ENCODE assay signal across 14 mouse cellular contexts in the genomic region with DNA sequence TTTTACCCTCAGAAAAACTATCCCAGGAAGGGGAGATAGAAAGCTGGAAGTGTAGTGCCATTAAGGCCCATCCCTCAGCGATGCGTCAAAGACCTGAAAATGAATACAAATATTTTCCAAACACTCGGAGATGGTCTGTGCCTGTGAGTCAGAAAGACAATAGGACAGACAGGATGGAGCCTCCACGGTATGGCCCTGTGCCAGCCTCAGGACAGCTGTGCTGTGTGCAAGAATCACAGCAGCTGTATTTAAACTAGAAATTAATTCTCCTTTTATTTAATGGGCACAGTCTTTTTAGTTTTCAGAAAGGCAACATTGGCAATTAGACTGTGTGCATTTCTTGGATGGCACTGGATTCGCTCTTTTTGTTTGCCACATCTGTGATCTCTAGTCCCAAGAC.
A peak's percentile ranks its signal among the peaks of the same experiment; 100 is the strongest.
DNase-seq lines count a peak whose midpoint lies in the region; ATAC-seq and TF ChIP-seq lines count a peak whose summit lies in the region.
"Had no signal": no experiment of that assay in that cellular context is flagged by ENCODE, and none has a peak within 500 bp of the region (broad histone marks: within the 10 kb centered on the region; RNA-seq: fewer than 3 reads in every experiment).

No protein-coding gene starts in this region.

- no peak overlapping the region for H3K4me3 ChIP-seq in heart, adult 2 months
- H3K4me3 ChIP-seq in lung, postnatal 0 days (ENCODE audit: low read depth, low read length) = no peak overlapping the region
- H3K4me3 ChIP-seq in cerebellum, adult 2 months (replicated peaks; ENCODE audit: insufficient read depth, low read depth, low read length) = no peak overlapping the region
- H3K4me3 ChIP-seq: heart, embryonic 13.5 days; stomach, embryonic 15.5 days had no signal

- no peaks in the 10 kb centered on the region for H3K9me3 ChIP-seq in lung, postnatal 0 days (ENCODE audit: low read length)
- H3K9me3 ChIP-seq: heart, embryonic 13.5 days; stomach, embryonic 15.5 days had no signal

- 0 out of 2 replicates have a peak, but pooled peaks have one; percentile 23 for ATAC-seq in lung, postnatal 0 days
- ATAC-seq: hindbrain, postnatal 0 days had no signal

- no peak for TF ChIP-seq POLR2A in heart, adult 2 months (IDR thresholded peaks at IDR 0.05; ENCODE audit: insufficient read depth, low read depth, low read length)
- no peak for TF ChIP-seq POLR2A in brain, embryonic 14.5 days (IDR thresholded peaks at IDR 0.05; ENCODE audit: borderline replicate concordance, extremely low read depth, insufficient read depth, insufficient read length, poor library complexity, severe bottlenecking)
- TF ChIP-seq POLR2A in cerebellum, adult 2 months (IDR thresholded peaks at IDR 0.05; ENCODE audit: borderline replicate concordance, insufficient read depth, low read length) = no peak

- no peak for TF ChIP-seq CTCF in heart, adult 2 months (IDR thresholded peaks at IDR 0.05)
- no peak for TF ChIP-seq CTCF in lung, postnatal 0 days (IDR thresholded peaks at IDR 0.05)
- no peak for TF ChIP-seq CTCF in brain, embryonic 14.5 days (IDR thresholded peaks at IDR 0.05; ENCODE audit: borderline replicate concordance, extremely low read depth, insufficient read depth, insufficient read length)
- TF ChIP-seq CTCF in cerebellum, adult 2 months (IDR thresholded peaks at IDR 0.05; ENCODE audit: borderline replicate concordance, insufficient read depth, low read depth, low read length) = no peak

- peak; percentile 6 to 9 for DNase-seq in heart, postnatal 14 days
- no peak for DNase-seq in heart, adult 2 months
- DNase-seq in lung, postnatal 0 days (ENCODE audit: low spot score) = no peak
- DNase-seq in lung, adult 18-20 months = no peak
- DNase-seq in adrenal gland, adult 2 months = peak; percentile 60
- DNase-seq in brain, embryonic 14.5 days (ENCODE audit: low read depth) = peak; percentile 60
- DNase-seq in thymus, postnatal 0 days (ENCODE audit: low spot score) = no peak
- no peak for DNase-seq in cerebellum, adult 2 months
- DNase-seq: cerebellum, adult 11 months; liver; thymus, postnatal 4 days had no signal

- TF ChIP-seq EP300 in heart, adult 2 months (IDR thresholded peaks at IDR 0.05; ENCODE audit: insufficient read depth, low read depth, low read length) = no peak
- TF ChIP-seq EP300 in lung, postnatal 0 days (IDR thresholded peaks at IDR 0.05) = no peak

- no peak overlapping the region for H3K4me2 ChIP-seq in lung, postnatal 0 days (replicated peaks; ENCODE audit: low read depth, low read length)
- H3K4me2 ChIP-seq: heart, embryonic 13.5 days; stomach, embryonic 15.5 days had no signal

- no peak overlapping the region for H3K27ac ChIP-seq in heart, adult 2 months
- H3K27ac ChIP-seq in lung, postnatal 0 days (ENCODE audit: low read length) = no peak overlapping the region
- no peak overlapping the region for H3K27ac ChIP-seq in cerebellum, adult 2 months (ENCODE audit: insufficient read depth, low read length)
- H3K27ac ChIP-seq: heart, embryonic 13.5 days; hindbrain, postnatal 0 days; stomach, embryonic 15.5 days had no signal

- 42% methylated on average over 5 of the region's 5 CpGs for WGBS in heart, adult 2 months
- WGBS in lung, postnatal 0 days = 46% methylated on average over 5 of the region's 5 CpGs
- WGBS in cerebellum, adult 2 months = 66% methylated on average over 5 of the region's 5 CpGs

- H3K4me1 ChIP-seq in heart, adult 2 months (ENCODE audit: control insufficient read depth, insufficient read depth, low read length) = no peaks in the 10 kb centered on the region
- H3K4me1 ChIP-seq in lung, postnatal 0 days (ENCODE audit: insufficient read depth, low read depth, low read length) = no peaks in the 10 kb centered on the region
- H3K4me1 ChIP-seq in cerebellum, adult 2 months (ENCODE audit: control insufficient read depth, insufficient read depth, low read length) = no peaks in the 10 kb centered on the region
- H3K4me1 ChIP-seq: heart, embryonic 13.5 days; stomach, embryonic 15.5 days had no signal

- intact Hi-C loops in heart, postnatal 14 days (cut with DNase I) = no loop called here
- intact Hi-C loops in heart, adult 2 months (cut with DNase I) = no loop called here

- no peak overlapping the region for H3K9ac ChIP-seq in heart, adult 2 months (ENCODE audit: low read depth, low read length)
- no peak overlapping the region for H3K9ac ChIP-seq in lung, postnatal 0 days (replicated peaks; ENCODE audit: low read depth)
- H3K9ac ChIP-seq: heart, embryonic 13.5 days; stomach, embryonic 15.5 days had no signal

- H3K79me2 ChIP-seq in heart, adult 2 months (replicated peaks; ENCODE audit: control insufficient read depth, insufficient read depth, low read length) = no peaks in the 10 kb centered on the region

- H3K36me3 ChIP-seq in heart, adult 2 months (ENCODE audit: control insufficient read depth, insufficient read depth, low read length) = no peaks in the 10 kb centered on the region
- H3K36me3 ChIP-seq in lung, postnatal 0 days (ENCODE audit: insufficient read depth, low read length) = no peaks in the 10 kb centered on the region
- H3K36me3 ChIP-seq: heart, embryonic 13.5 days; stomach, embryonic 15.5 days had no signal

- no peaks in the 10 kb centered on the region for H3K27me3 ChIP-seq in heart, adult 2 months (ENCODE audit: control insufficient read depth, insufficient read depth, low read length)
- no peaks in the 10 kb centered on the region for H3K27me3 ChIP-seq in lung, postnatal 0 days (replicated peaks; ENCODE audit: insufficient read depth, low read length)
- H3K27me3 ChIP-seq in cerebellum, adult 2 months (ENCODE audit: control insufficient read depth, insufficient read depth, low read length) = no peaks in the 10 kb centered on the region
- H3K27me3 ChIP-seq: heart, embryonic 13.5 days; stomach, embryonic 15.5 days had no signal

Comparison
In these comparisons a context has a peak if more than half of its experiments do, and no peak if none do; other contexts are left out.
1. DNase-seq: peak in heart, postnatal 14 days (2 of 2), adrenal gland, adult 2 months (single experiment) and brain, embryonic 14.5 days (single experiment); none in heart, adult 2 months (0 of 2), lung, postnatal 0 days (single experiment), lung, adult 18-20 months (0 of 2), thymus, postnatal 0 days (single experiment) and cerebellum, adult 2 months (0 of 2).